Comparison of ENCODE assay signal across 8 mouse cellular contexts in genomic region chr17:5849421-5849910, GRCm38 (mm10). TPM values are rescaled to one million over a fixed set of nuclear protein-coding genes. Genes with fewer than 3 reads are reported as not detected.
DNase-seq lines count a peak whose midpoint lies in the region; ATAC-seq lines count a peak whose summit lies in the region.

No protein-coding gene starts in this region.

- H3K9me3 ChIP-seq in hindbrain, embryonic 16.5 days (ENCODE audit: control insufficient read depth, low read length): no peaks in the 10 kb centered on the region

- H3K4me2 ChIP-seq in hindbrain, embryonic 16.5 days (ENCODE audit: low read length): peak overlapping the region; percentile 51

- peaks cover 6% of the 10 kb centered on the region; the same call in 1 of the 2 replicates for H3K4me1 ChIP-seq in hindbrain, embryonic 16.5 days (ENCODE audit: control insufficient read depth, insufficient read depth, low read depth, low read length)

- peak overlapping the region; percentile 3 for H3K27ac ChIP-seq in hindbrain, embryonic 16.5 days (ENCODE audit: low read depth, low read length)

- peak overlapping the region; percentile 20 for H3K4me3 ChIP-seq in hindbrain, embryonic 16.5 days (ENCODE audit: low read length)

- H3K27me3 ChIP-seq in hindbrain, embryonic 16.5 days (replicated peaks; ENCODE audit: control insufficient read depth, insufficient read depth, low read length): no peaks in the 10 kb centered on the region

- peak; percentile 76 for DNase-seq in R1 (ENCODE audit: low read depth, low spot score)
- DNase-seq in cerebellum, postnatal 36 days: peak; percentile 31 to 58
- peak; percentile 46 to 50 for DNase-seq in gastrocnemius, adult 8-10 months (ENCODE audit: low spot score in 2 of 2)
- DNase-seq in left cerebral cortex, adult 18-20 months (ENCODE audit: low spot score in 2 of 2): peak; percentile 58 to 61
- DNase-seq in lung, postnatal 25 days (ENCODE audit: low spot score): peak; percentile 80
- peak; percentile 49 for DNase-seq in right cerebral cortex, postnatal 14 days

- no peaks in the 10 kb centered on the region for H3K36me3 ChIP-seq in hindbrain, embryonic 16.5 days (ENCODE audit: control insufficient read depth, insufficient read depth, low read length)

- ATAC-seq in hindbrain, embryonic 16.5 days: 0 out of 2 replicates have a peak, but pooled peaks have one; percentile 37
- no peak for ATAC-seq in inflammation-experienced regulatory T-cells, adult 6 months

- WGBS in hindbrain, embryonic 16.5 days: 11% methylated on average over 18 of the region's 18 CpGs

- peak overlapping the region; percentile 50 for H3K9ac ChIP-seq in hindbrain, embryonic 16.5 days (ENCODE audit: low read depth, low read length)

RNA-seq across cellular contexts. Expression of gene Snx9, which starts 8.3 kb away (rescaled TPM):
- 10 to 100 TPM; 26.5 to 28.7 (median 27.9) TPM for total RNA-seq in gastrocnemius, adult 8-10 months (2022)
- 6.1 and 7.6 TPM in 2 replicates for polyA plus RNA-seq in hindbrain, embryonic 16.5 days (2015; fragmentation: Nextera tagmentation; extraction: Ambion mirVana)
- total RNA-seq in left cerebral cortex, adult 18-20 months (2021): 10 to 100 TPM; 15.5 to 16.7 TPM
- polyA plus RNA-seq in inflammation-experienced regulatory T-cells, adult 6 months (2017; shearing (Covaris generic)): 1 to 10 TPM; 2.1 to 2.6 (median 2.6) TPM
